Mouse (Mus musculus) liver, embryonic 11.5 days (tissue): ENCODE measurements around the gene Tdo2. TPM values are rescaled to one million over a fixed set of nuclear protein-coding genes. Genes with fewer than 3 reads are reported as not detected.
A peak's percentile ranks its signal among the peaks of the same experiment; 100 is the strongest.

Experiments used
- ATAC-seq: fragments of 200-750 bp; cut with Nextera tagmentation; replicated peaks from 2 replicates; pipeline ENCODE4 v1.8.0; 2017; ENCODE audit warnings: moderate number of reproducible peaks, mild to moderate bottlenecking, moderate TSS enrichment, moderate library complexity; ENCODE audit not compliant: low FRiP score
- DNase-seq: peaks from one replicate; pipeline ENCODE4 v3.0.0-alpha.2; 2017; ENCODE audit warnings: low spot score
- H3K27ac ChIP-seq: fragments of 300-500 bp; sonication (generic); 2 replicates; pipeline ENCODE4 v1.5.1; 2014; ENCODE audit warnings: mild to moderate bottlenecking, low read depth, low read length, control low read depth
- H3K27me3 ChIP-seq: fragments of 300-500 bp; sonication (generic); replicated peaks from 2 replicates; pipeline ENCODE4 v1.6.1; 2014; ENCODE audit warnings: low read length, mixed read lengths; ENCODE audit not compliant: control insufficient read depth, insufficient read depth
- H3K36me3 ChIP-seq: fragments of 300-500 bp; sonication (generic); 2 replicates; pipeline ENCODE4 v1.6.1; 2014; ENCODE audit warnings: mild to moderate bottlenecking, low read length, moderate library complexity, mixed read lengths; ENCODE audit not compliant: control insufficient read depth, insufficient read depth
- H3K4me1 ChIP-seq: fragments of 300-500 bp; sonication (generic); replicated peaks from 2 replicates; pipeline ENCODE4 v1.6.1; 2014; ENCODE audit warnings: low read length, mixed read lengths; ENCODE audit not compliant: control insufficient read depth, insufficient read depth
- H3K4me2 ChIP-seq: fragments of 300-500 bp; sonication (generic); 2 replicates; pipeline ENCODE4 v1.6.1; 2014; ENCODE audit warnings: mild to moderate bottlenecking, control low read depth, moderate library complexity
- H3K4me3 ChIP-seq: fragments of 300-500 bp; sonication (generic); 2 replicates; pipeline ENCODE4 v1.5.1; 2014; ENCODE audit warnings: low read depth, low read length, control low read depth
- H3K9ac ChIP-seq: fragments of 300-500 bp; sonication (generic); 2 replicates; pipeline ENCODE4 v1.6.1; 2014; ENCODE audit warnings: low read depth, low read length, control low read depth
- H3K9me3 ChIP-seq: fragments of 300-500 bp; sonication (generic); 2 replicates; pipeline ENCODE4 v1.6.1; 2016; ENCODE audit warnings: low read length, inconsistent platforms, mixed read lengths; ENCODE audit not compliant: control insufficient read depth
- WGBS: fragments of 180-500 bp; shearing (Covaris S2); extraction: QIAGEN DNeasy Blood & Tissue Kit; methylation state at CpG from one replicate; pipeline ENCODE4 v1.1.7; 2014; 5-methylcytosine and 5-hydroxymethylcytosine counted together
- polyA plus RNA-seq: library from polyadenylated mRNA; unstranded; fragments of >200 nt; fragmentation: Nextera tagmentation; extraction: Ambion mirVana; gene quantifications from 2 replicates; pipeline ENCODE4 v1.2.1, GENCODE M21; 2014

Gene Tdo2
- polyA plus RNA-seq, 1 experiment from 2014 or later = 0.38 TPM

- ATAC-seq (peak; percentile 93), DNase-seq (peak; percentile 74)
- Histone ChIP-seq H3K27ac (peak within 1 kb of the TSS; percentile 79), H3K4me1 (no peaks in the 10 kb centered on the region), H3K4me3 (peak within 1 kb of the TSS; percentile 73), H3K9me3 (no peaks in the 10 kb centered on the region), H3K27me3 (no peaks in the 10 kb centered on the region), H3K9ac (peak within 1 kb of the TSS; percentile 87), H3K4me2 (peak within 1 kb of the TSS; percentile 56), H3K36me3 (no peaks in the 10 kb centered on the region)
- WGBS = 14% methylated on average over 27 of the region's 27 CpGs
Measured at GRCm38 (mm10) chr3:81932141-81933101, 43.6 kb downstream of the Tdo2 start, which contains the start of gene Ctso. Ctso (plus strand) TSS chr3:81932601.

DNA sequence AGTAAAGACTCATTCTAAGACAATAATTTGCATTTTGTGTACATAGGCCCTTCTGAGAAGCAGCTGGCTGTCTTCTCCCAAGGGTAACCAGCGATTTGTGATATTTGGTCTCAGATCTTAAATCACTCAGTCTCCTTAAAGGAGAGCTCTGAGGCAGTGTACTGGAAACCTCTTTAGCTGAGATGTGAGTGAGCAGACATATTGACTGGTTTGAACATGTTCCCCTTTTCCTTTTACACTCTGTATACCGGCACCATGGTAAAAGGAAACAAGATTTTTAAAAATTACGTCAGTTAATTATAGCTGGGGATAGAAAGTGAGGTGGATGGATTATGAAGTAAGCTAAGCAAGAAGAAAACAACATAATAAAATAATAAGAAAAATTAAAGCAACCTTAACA is 44.3 kb downstream of the Tdo2 start:
- H3K4me1 ChIP-seq = no peaks in the 10 kb centered on the region
- ATAC-seq (no peak), DNase-seq (no peak)
- no peaks in the 10 kb centered on the region for H3K9me3 ChIP-seq
- no peak overlapping the region for H3K27ac ChIP-seq
- H3K36me3 ChIP-seq = no peaks in the 10 kb centered on the region
- no peak overlapping the region for H3K9ac ChIP-seq
- H3K4me3 ChIP-seq = no peak overlapping the region
- no peaks in the 10 kb centered on the region for H3K27me3 ChIP-seq
- WGBS = 70% methylated on average over 3 of the region's 3 CpGs
- no peak overlapping the region for H3K4me2 ChIP-seq

DNA sequence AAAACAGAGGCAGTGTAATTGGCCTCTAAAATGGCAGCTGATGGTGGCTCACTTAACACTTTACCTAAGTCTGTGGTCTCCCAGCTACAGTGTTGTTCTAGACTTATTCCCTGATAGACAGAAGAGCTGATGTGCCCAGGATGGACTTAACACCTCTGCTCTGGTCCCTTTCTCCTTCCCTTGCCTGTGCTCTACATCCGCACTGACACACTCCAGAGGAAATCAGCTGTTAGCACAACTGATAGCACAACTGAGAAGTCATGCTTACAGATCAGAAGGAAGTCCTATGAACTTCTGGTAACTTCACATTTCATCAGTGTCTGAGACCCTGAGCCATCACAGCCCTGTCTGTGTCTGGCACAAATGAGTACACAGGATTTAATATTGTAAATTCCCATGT is 46.9 kb downstream of the Tdo2 start:
- Histone ChIP-seq H3K9me3 (no peaks in the 10 kb centered on the region), H3K4me1 (no peaks in the 10 kb centered on the region), H3K4me3 (no peak overlapping the region), H3K27me3 (no peaks in the 10 kb centered on the region), H3K27ac (no peak overlapping the region), H3K36me3 (no peaks in the 10 kb centered on the region), H3K9ac (no peak overlapping the region), H3K4me2 (no peak overlapping the region)
- DNase-seq (no peak), ATAC-seq (no peak)
- WGBS = 61% methylated on average over 1 of the region's 1 CpGs

DNA sequence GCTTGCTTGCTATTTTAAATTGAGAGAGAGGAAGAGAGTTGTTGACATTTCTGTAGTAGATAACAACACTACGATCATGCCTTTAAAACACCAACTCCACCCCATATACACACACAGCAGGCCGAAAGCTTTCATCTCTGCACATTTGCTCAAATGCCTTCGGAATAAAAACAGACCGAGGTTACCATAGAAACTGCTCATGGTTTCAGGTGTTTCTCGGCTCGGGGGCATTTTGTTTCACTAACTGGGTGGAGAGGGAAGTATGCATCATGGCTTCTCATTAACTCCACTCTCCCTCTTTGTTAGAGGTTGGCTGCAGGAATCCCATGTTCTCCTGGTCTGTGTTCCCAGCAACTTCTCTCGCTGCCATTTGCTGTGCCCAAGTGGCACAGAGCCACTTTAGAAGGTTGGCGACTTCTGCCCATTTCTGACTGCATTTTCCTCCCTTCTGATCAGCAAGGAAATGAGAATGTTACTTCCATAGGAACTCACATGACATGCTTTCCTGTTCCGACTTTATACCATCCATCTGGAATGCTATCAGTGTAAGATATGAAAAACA is 49.2 kb downstream of the Tdo2 start:
- Histone ChIP-seq H3K9ac (no peak overlapping the region), H3K9me3 (no peaks in the 10 kb centered on the region), H3K4me1 (no peaks in the 10 kb centered on the region), H3K4me2 (no peak overlapping the region), H3K36me3 (no peaks in the 10 kb centered on the region), H3K27me3 (no peaks in the 10 kb centered on the region), H3K4me3 (no peak overlapping the region), H3K27ac (no peak overlapping the region)
- DNase-seq (no peak), ATAC-seq (no peak)
- WGBS = 64% methylated on average over 9 of the region's 9 CpGs

DNA sequence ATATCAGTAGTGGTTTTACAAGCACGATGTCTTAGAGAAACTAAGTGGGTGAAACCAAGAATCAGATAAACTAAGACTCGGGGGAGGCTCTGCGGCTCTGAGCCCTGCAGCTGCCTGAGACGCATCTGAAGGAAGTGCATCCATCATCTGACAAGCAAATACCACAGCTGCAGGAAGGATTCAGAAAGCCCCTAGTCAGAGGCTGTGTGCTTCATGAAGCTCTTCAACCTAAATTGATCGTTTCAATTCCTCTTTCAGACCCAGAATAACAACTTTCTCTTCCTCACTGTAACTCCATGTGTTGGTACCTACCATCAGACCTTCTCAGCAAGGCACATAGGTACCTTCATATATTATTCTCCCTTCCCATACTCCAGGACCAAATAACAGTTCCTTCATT is 50.1 kb downstream of the Tdo2 start:
- Histone ChIP-seq H3K9ac (no peak overlapping the region), H3K27ac (no peak overlapping the region), H3K4me2 (no peak overlapping the region), H3K27me3 (no peaks in the 10 kb centered on the region), H3K4me3 (no peak overlapping the region), H3K36me3 (no peaks in the 10 kb centered on the region), H3K4me1 (no peaks in the 10 kb centered on the region), H3K9me3 (no peaks in the 10 kb centered on the region)
- ATAC-seq (no peak), DNase-seq (no peak)
- 9% methylated on average over 5 of the region's 5 CpGs for WGBS

DNA sequence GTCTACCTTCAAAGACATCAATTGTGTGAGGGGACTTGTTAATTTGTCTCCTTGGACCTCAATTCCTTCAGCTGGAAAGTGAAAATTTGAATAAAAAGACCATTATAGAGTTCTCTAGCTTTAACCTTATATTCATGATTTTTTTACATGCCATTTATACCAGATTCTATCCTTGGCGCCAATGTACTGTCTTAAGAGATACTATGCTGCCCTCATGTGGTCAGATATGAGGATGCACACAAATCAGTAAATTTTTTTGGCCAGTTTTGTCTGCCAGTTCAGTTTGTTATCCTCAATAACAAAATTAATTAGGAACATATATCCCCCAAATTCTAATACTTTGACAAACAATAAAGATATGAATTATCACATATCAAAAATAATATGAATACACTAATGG is 51.1 kb downstream of the Tdo2 start:
- Histone ChIP-seq H3K4me1 (no peaks in the 10 kb centered on the region), H3K9me3 (no peaks in the 10 kb centered on the region), H3K36me3 (no peaks in the 10 kb centered on the region), H3K27ac (no peak overlapping the region), H3K4me3 (no peak overlapping the region), H3K4me2 (no peak overlapping the region), H3K9ac (no peak overlapping the region), H3K27me3 (no peaks in the 10 kb centered on the region)
- WGBS = 2% methylated on average over 1 of the region's 1 CpGs
- no peak for DNase-seq
- no peak for ATAC-seq

DNA sequence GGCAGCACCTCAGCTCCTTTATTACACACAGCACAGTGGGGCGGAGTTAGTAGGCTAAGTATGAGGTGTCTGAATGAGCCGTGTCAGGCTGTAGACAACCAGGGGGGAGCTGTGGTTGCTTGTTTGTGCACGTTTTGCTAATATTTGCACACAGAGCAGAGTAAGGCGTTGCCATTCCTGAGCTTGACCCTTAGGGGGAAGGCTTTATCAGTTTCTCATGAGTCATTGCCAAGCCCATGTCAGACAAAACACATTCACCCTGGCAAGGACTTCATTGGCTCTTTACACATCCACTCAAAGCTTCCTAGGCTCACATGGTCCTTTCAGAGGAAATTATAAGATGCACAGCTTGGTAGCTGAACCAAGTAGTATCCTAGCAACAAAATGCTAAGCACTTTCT is 53.1 kb downstream of the Tdo2 start:
- Histone ChIP-seq H3K27ac (no peak overlapping the region), H3K9ac (no peak overlapping the region), H3K4me3 (no peak overlapping the region), H3K36me3 (no peaks in the 10 kb centered on the region), H3K4me1 (no peaks in the 10 kb centered on the region), H3K27me3 (no peaks in the 10 kb centered on the region), H3K9me3 (no peaks in the 10 kb centered on the region), H3K4me2 (no peak overlapping the region)
- DNase-seq (no peak), ATAC-seq (no peak)
- WGBS = 44% methylated on average over 4 of the region's 4 CpGs

- Histone ChIP-seq H3K9me3 (no peaks in the 10 kb centered on the region), H3K9ac (no peak overlapping the region), H3K36me3 (no peaks in the 10 kb centered on the region), H3K4me3 (no peak overlapping the region), H3K27ac (no peak overlapping the region), H3K4me2 (no peak overlapping the region), H3K4me1 (no peaks in the 10 kb centered on the region), H3K27me3 (no peaks in the 10 kb centered on the region)
- DNase-seq (no peak), ATAC-seq (no peak)
- 63% methylated on average over 3 of the region's 3 CpGs for WGBS
Measured at GRCm38 (mm10) chr3:81919681-81920080, 56.3 kb downstream of the Tdo2 start.

DNA sequence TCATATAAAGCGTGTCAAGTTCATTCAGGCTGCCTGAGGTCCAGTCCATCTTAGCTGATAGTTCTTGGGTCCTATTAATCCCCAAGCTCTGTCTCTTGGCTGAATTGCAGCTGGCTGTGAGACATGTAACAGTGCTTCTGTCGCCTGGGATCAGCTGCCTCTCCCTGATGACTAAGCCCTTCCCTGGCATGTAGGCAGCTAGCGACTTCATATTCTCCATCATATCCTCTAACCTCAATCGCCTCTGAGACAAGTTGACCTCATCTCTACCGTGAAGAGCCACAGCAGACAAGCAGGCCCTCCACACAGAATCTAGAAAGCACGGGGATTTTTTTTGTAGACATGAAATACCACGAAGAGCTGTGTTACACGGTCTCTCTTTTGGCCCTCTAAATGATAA is 57.8 kb downstream of the Tdo2 start:
- DNase-seq = no peak
- WGBS = 82% methylated on average over 8 of the region's 8 CpGs
- H3K27me3 ChIP-seq = no peaks in the 10 kb centered on the region
- ATAC-seq = no peak
- no peaks in the 10 kb centered on the region for H3K36me3 ChIP-seq
- H3K4me2 ChIP-seq = no peak overlapping the region
- H3K27ac ChIP-seq = no peak overlapping the region
- H3K9me3 ChIP-seq = no peaks in the 10 kb centered on the region
- H3K9ac ChIP-seq = no peak overlapping the region
- no peak overlapping the region for H3K4me3 ChIP-seq
- no peaks in the 10 kb centered on the region for H3K4me1 ChIP-seq
